Mouse (Mus musculus): ENCODE results near the gene Acsf2. TPM values are rescaled to one million over a fixed set of nuclear protein-coding genes. Genes with fewer than 3 reads are reported as not detected.

The Acsf2 gene
- polyA plus RNA-seq, 1 experiment, result 15.8 TPM

DNA sequence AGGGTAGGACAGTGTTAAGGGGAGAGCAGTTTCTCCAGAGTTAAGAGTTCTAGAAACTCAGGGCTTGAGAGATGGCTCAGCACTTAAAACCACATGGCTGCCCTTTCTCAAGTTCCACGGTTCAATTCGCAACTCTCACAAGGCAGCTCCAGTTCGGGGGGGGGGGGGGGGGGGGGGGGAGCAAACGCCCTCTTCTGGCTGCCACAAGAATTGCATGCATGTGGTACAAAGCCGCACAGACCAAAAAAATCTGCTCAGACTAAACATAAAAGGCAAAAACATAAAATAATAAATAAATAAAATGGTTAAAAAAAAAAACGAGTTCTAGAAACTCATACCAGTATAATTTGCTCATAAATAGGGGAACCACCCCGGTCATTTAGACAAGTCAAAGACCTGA is 27.1 kb downstream of the Acsf2 start:
- no peak overlapping the region for H3K27ac ChIP-seq (ENCODE audit: insufficient read depth, low read length)
- H3K4me3 ChIP-seq (ENCODE audit: insufficient read depth, low read length), result no peak overlapping the region
- TF ChIP-seq POLR2A (IDR thresholded peaks at IDR 0.05; ENCODE audit: extremely low read depth, insufficient read depth, low read length) (no peak), CTCF (IDR thresholded peaks at IDR 0.05; ENCODE audit: extremely low read depth, insufficient read depth, low read length) (no peak)
- H3K4me1 ChIP-seq (ENCODE audit: control insufficient read depth, insufficient read depth, low read length), result no peaks in the 10 kb centered on the region

GRCm38 (mm10) chr11:94571850-94572249 is 29.8 kb downstream of the Acsf2 start:
- no peak overlapping the region for H3K4me3 ChIP-seq (ENCODE audit: insufficient read depth, low read length)
- no peak overlapping the region for H3K27ac ChIP-seq (ENCODE audit: insufficient read depth, low read length)
- TF ChIP-seq POLR2A (IDR thresholded peaks at IDR 0.05; ENCODE audit: extremely low read depth, insufficient read depth, low read length) (no peak), CTCF (IDR thresholded peaks at IDR 0.05; ENCODE audit: extremely low read depth, insufficient read depth, low read length) (no peak)
- no peaks in the 10 kb centered on the region for H3K4me1 ChIP-seq (ENCODE audit: control insufficient read depth, insufficient read depth, low read length)

DNA sequence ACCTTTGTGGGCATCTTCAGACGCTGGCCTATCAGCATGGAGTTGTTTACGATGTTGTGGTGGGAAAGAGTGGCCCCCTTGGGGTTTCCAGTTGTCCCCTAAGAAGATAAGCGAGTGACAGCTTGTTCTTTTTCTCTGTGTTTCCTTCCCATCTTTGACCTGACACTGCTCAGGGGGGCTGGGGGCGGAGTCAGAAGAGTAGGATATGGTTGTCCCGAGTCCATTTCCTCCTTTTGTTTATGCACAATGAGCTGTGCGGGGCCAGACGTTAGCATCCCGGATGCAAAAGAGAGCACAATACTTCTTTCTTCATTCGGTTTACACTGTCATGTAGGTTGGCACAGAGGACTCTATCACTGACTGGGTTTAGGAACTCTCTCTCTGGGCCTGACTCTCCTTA is 31.1 kb downstream of the Acsf2 start:
- no peak overlapping the region for H3K4me3 ChIP-seq (ENCODE audit: insufficient read depth, low read length)
- no peak overlapping the region for H3K27ac ChIP-seq (ENCODE audit: insufficient read depth, low read length)
- H3K4me1 ChIP-seq (ENCODE audit: control insufficient read depth, insufficient read depth, low read length), result no peaks in the 10 kb centered on the region
- TF ChIP-seq POLR2A (IDR thresholded peaks at IDR 0.05; ENCODE audit: extremely low read depth, insufficient read depth, low read length) (no peak), CTCF (IDR thresholded peaks at IDR 0.05; ENCODE audit: extremely low read depth, insufficient read depth, low read length) (no peak)

- no peak overlapping the region for H3K4me3 ChIP-seq (ENCODE audit: insufficient read depth, low read length)
- TF ChIP-seq POLR2A (IDR thresholded peaks at IDR 0.05; ENCODE audit: extremely low read depth, insufficient read depth, low read length), result no peak
- TF ChIP-seq CTCF (IDR thresholded peaks at IDR 0.05; ENCODE audit: extremely low read depth, insufficient read depth, low read length), result no peak
- H3K27ac ChIP-seq (ENCODE audit: insufficient read depth, low read length), result no peak overlapping the region
- no peaks in the 10 kb centered on the region for H3K4me1 ChIP-seq (ENCODE audit: control insufficient read depth, insufficient read depth, low read length)
Measured at GRCm38 (mm10) chr11:94567326-94567725, 34.3 kb downstream of the Acsf2 start.

DNA sequence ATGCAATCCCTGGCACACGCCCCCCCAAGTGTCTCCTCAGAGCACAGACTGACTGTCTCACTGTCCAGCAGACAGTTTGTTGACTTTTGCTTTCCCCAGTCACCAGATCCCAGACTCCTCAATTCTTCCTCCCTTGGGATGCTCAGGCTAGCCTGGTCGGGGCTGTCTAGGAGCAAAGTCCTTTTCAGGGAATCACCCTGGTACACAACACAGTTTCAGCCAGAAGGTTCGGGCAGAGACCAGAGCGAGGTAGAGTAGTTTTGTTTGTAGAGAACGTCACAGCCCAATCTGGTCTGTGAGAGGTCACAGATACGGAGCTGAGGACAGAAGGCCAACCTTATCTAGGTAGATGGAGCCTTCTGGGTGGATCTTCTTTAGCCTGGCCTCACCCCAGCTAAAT is 35.1 kb downstream of the Acsf2 start:
- Histone ChIP-seq H3K4me1 (ENCODE audit: control insufficient read depth, insufficient read depth, low read length) (no peaks in the 10 kb centered on the region), H3K27ac (ENCODE audit: insufficient read depth, low read length) (no peak overlapping the region), H3K4me3 (ENCODE audit: insufficient read depth, low read length) (no peak overlapping the region)
- TF ChIP-seq CTCF (IDR thresholded peaks at IDR 0.05; ENCODE audit: extremely low read depth, insufficient read depth, low read length) (no peak), POLR2A (IDR thresholded peaks at IDR 0.05; ENCODE audit: extremely low read depth, insufficient read depth, low read length) (no peak)

- no peak overlapping the region for H3K4me3 ChIP-seq (ENCODE audit: insufficient read depth, low read length)
- no peaks in the 10 kb centered on the region for H3K4me1 ChIP-seq (ENCODE audit: control insufficient read depth, insufficient read depth, low read length)
- TF ChIP-seq CTCF (IDR thresholded peaks at IDR 0.05; ENCODE audit: extremely low read depth, insufficient read depth, low read length), result no peak
- no peak for TF ChIP-seq POLR2A (IDR thresholded peaks at IDR 0.05; ENCODE audit: extremely low read depth, insufficient read depth, low read length)
- no peak overlapping the region for H3K27ac ChIP-seq (ENCODE audit: insufficient read depth, low read length)
Measured at GRCm38 (mm10) chr11:94565151-94565479, 36.6 kb downstream of the Acsf2 start.

GRCm38 (mm10) chr11:94564437-94565150 is 37.1 kb downstream of the Acsf2 start, which contains the start of gene Chad:
Gene Chad, plus strand, starts transcription at chr11:94565047.
- Histone ChIP-seq H3K4me1 (ENCODE audit: control insufficient read depth, insufficient read depth, low read length) (no peaks in the 10 kb centered on the region), H3K27ac (ENCODE audit: insufficient read depth, low read length) (no peak within 1 kb of the TSS), H3K4me3 (ENCODE audit: insufficient read depth, low read length) (no peak within 1 kb of the TSS)
- TF ChIP-seq POLR2A (IDR thresholded peaks at IDR 0.05; ENCODE audit: extremely low read depth, insufficient read depth, low read length), result no peak
- no peak for TF ChIP-seq CTCF (IDR thresholded peaks at IDR 0.05; ENCODE audit: extremely low read depth, insufficient read depth, low read length)

DNA sequence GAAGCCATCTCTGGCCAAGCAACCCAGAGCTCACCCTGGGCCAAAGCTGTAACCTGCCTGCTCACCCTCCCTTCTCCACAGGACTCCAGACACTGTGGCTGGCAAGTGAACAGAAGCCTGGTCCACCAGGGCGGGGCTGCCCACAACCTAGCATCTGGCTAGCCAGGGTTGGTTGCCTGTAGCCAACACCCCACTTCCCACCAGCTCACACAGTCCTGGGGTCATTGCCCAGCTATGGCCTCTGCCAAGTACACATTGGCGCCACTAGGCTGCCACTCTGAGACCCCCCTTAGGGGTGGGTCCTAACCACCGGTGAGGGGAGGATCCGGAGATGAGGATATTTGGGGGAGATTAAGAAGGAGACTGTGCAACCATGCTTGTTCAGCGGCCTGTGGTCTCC is 37.9 kb downstream of the Acsf2 start:
- no peak overlapping the region for H3K4me3 ChIP-seq (ENCODE audit: insufficient read depth, low read length)
- no peak overlapping the region for H3K27ac ChIP-seq (ENCODE audit: insufficient read depth, low read length)
- H3K4me1 ChIP-seq (ENCODE audit: control insufficient read depth, insufficient read depth, low read length), result no peaks in the 10 kb centered on the region
- TF ChIP-seq CTCF (IDR thresholded peaks at IDR 0.05; ENCODE audit: extremely low read depth, insufficient read depth, low read length) (no peak), POLR2A (IDR thresholded peaks at IDR 0.05; ENCODE audit: extremely low read depth, insufficient read depth, low read length) (no peak)

DNA sequence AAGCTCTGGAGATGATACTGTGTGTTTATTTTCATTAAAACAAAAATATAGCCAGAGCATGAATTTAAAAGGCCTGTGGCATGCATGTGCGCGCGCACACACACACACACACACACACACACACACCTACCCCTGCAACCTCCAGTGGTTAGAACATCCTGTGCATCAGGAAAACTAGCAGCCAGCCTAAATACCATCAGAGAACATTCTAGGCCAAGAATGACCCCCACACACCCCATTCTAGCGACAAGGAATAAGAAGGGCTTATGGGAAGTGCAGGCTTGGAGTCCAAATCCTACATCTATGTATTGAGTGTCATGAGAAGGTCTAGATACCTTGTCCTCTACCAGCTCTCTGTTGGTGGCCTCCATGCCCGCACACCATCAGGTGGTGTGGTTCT is 38.3 kb downstream of the Acsf2 start:
- Histone ChIP-seq H3K4me3 (ENCODE audit: insufficient read depth, low read length) (no peak overlapping the region), H3K4me1 (ENCODE audit: control insufficient read depth, insufficient read depth, low read length) (no peaks in the 10 kb centered on the region), H3K27ac (ENCODE audit: insufficient read depth, low read length) (no peak overlapping the region)
- TF ChIP-seq POLR2A (IDR thresholded peaks at IDR 0.05; ENCODE audit: extremely low read depth, insufficient read depth, low read length) (no peak), CTCF (IDR thresholded peaks at IDR 0.05; ENCODE audit: extremely low read depth, insufficient read depth, low read length) (no peak)

- no peak overlapping the region for H3K4me3 ChIP-seq (ENCODE audit: insufficient read depth, low read length)
- TF ChIP-seq POLR2A (IDR thresholded peaks at IDR 0.05; ENCODE audit: extremely low read depth, insufficient read depth, low read length) (no peak), CTCF (IDR thresholded peaks at IDR 0.05; ENCODE audit: extremely low read depth, insufficient read depth, low read length) (no peak)
- H3K4me1 ChIP-seq (ENCODE audit: control insufficient read depth, insufficient read depth, low read length), result no peaks in the 10 kb centered on the region
- no peak overlapping the region for H3K27ac ChIP-seq (ENCODE audit: insufficient read depth, low read length)
Measured at GRCm38 (mm10) chr11:94558226-94558625, 43.4 kb downstream of the Acsf2 start.

All from cortical plate, adult 2 months (tissue).